Mouse (Mus musculus): Measurements from ENCODE around the gene Cacna2d3.

- TF ChIP-seq CTCF (IDR thresholded peaks at IDR 0.05; ENCODE audit: low read depth, low read length): no peak
- TF ChIP-seq TAL1 (conservative IDR thresholded peaks at IDR 0.05; ENCODE audit: low read depth, low read length): no peak
- TF ChIP-seq POLR2AphosphoS5 (IDR thresholded peaks at IDR 0.05; ENCODE audit: insufficient replicate concordance, low read depth, low read length): no peak
- TF ChIP-seq GATA1 (IDR thresholded peaks at IDR 0.05; ENCODE audit: borderline replicate concordance, low read length): no peak
These were observed 549.5 kb downstream of the Cacna2d3 start for GRCm38 (mm10) chr14:29172207-29172606.

Measured in G1E (cell line).